Mouse (Mus musculus) activated CD4-positive, CD25-positive, alpha-beta regulatory T cell (primary cell): ENCODE measurements around the gene Ripk3. TPM values are rescaled to one million over a fixed set of nuclear protein-coding genes. Genes with fewer than 3 reads are reported as not detected.

ENCODE experiments used
- polyA plus RNA-seq, 2 experiments: library from polyadenylated mRNA; unstranded; fragments of 100-300 nt; shearing (Covaris generic); gene quantifications; one replicate each; pipeline ENCODE4 v1.2.1; 2017

Ripk3 gene
- polyA plus RNA-seq = 100 to 1,000 TPM in 1 of 2 experiments, 10 to 100 TPM in 1; 72.7 to 103 TPM

GRCm38 (mm10) chr14:55788256-55789050 lies at the start of gene Ripk3:
Gene Ripk3 (minus strand): TSS chr14:55788865.

GRCm38 (mm10) chr14:55822991-55823762 lies 34.5 kb upstream of the Ripk3 start, which contains the start of gene Nfatc4:
Gene Nfatc4 (plus strand): TSS chr14:55823144.

GRCm38 (mm10) chr14:55783958-55784235 lies 4.8 kb downstream of the Ripk3 start, which contains the start of gene Adcy4:
Gene Adcy4 (minus strand): TSS chr14:55784095.

GRCm38 (mm10) chr14:55765696-55766095 lies 23.0 kb downstream of the Ripk3 start, which contains the start of gene Ltb4r1:
Gene Ltb4r1 (plus strand): TSS chr14:55765962.

GRCm38 (mm10) chr14:55761163-55761562 lies 27.5 kb downstream of the Ripk3 start, which contains the start of gene Ltb4r2:
Gene Ltb4r2 (plus strand): TSS chr14:55761428.

GRCm38 (mm10) chr14:55758363-55758784 lies 30.3 kb downstream of the Ripk3 start, which contains the start of gene Cideb:
Gene Cideb (minus strand): TSS chr14:55758458.

GRCm38 (mm10) chr14:55745180-55745860 lies 43.3 kb downstream of the Ripk3 start, which contains the start of the genes Dhrs1 and Nop9:
Gene Dhrs1 (minus strand): TSS chr14:55745690.
Gene Nop9 (plus strand): TSS chr14:55745693.

Other genes starting within 250 kb of the Ripk3 start
- 10 to 100 TPM in 1 of 2 experiments, 1 to 10 TPM in 1; 9.6 to 27.7 TPM for gene Pck2, start 248.6 kb downstream of the Ripk3 start, polyA plus RNA-seq
- gene Dcaf11, start 228.9 kb downstream of the Ripk3 start, polyA plus RNA-seq = 100 to 1,000 TPM; 127 to 137 TPM
- 1 to 10 TPM; 2.3 to 5.0 TPM for gene A730061H03Rik, start 228.5 kb downstream of the Ripk3 start, polyA plus RNA-seq
- not detected for gene Fitm1, start 213.2 kb downstream of the Ripk3 start, polyA plus RNA-seq
- gene Psme1, start 210.7 kb downstream of the Ripk3 start, polyA plus RNA-seq = 1,000 to 10,000 TPM; 1,262 to 1,326 TPM
- 10 to 100 TPM; 29.1 to 38.6 TPM for gene Emc9, start 203.6 kb downstream of the Ripk3 start, polyA plus RNA-seq
- gene Psme2, start 197.8 kb downstream of the Ripk3 start, polyA plus RNA-seq = 1,000 to 10,000 TPM; 1,039 to 1,128 TPM
- 10 to 100 TPM; 30.5 to 62.2 TPM for gene Rnf31, start 197.2 kb downstream of the Ripk3 start, polyA plus RNA-seq
- gene Irf9, start 185.3 kb downstream of the Ripk3 start, polyA plus RNA-seq = 100 to 1,000 TPM; 169 to 197 TPM
- gene Rec8, start 170.8 kb downstream of the Ripk3 start, polyA plus RNA-seq = 1 to 10 TPM; 2.8 to 5.6 TPM
- gene Ipo4, start 152.9 kb downstream of the Ripk3 start, polyA plus RNA-seq = 10 to 100 TPM; 31.1 to 45.2 TPM
- 1 to 10 TPM; 1.6 to 2.2 TPM for gene Gm49378, start 151.0 kb downstream of the Ripk3 start, polyA plus RNA-seq
- 10 to 100 TPM; 64.4 to 75.6 TPM for gene Tm9sf1, start 145.1 kb downstream of the Ripk3 start, polyA plus RNA-seq
- 1 to 10 TPM; 1.3 to 1.6 TPM for gene Tssk4, start 138.7 kb downstream of the Ripk3 start, polyA plus RNA-seq
- gene Mdp1, start 128.4 kb downstream of the Ripk3 start, polyA plus RNA-seq = 100 to 1,000 TPM; 101 to 105 TPM
- 10 to 100 TPM; 34.4 to 55.8 TPM for gene Gmpr2, start 116.9 kb downstream of the Ripk3 start, polyA plus RNA-seq
- 100 to 1,000 TPM; 479 to 482 TPM for gene Nedd8, start 116.7 kb downstream of the Ripk3 start, polyA plus RNA-seq
- gene Tinf2, start 107.0 kb downstream of the Ripk3 start, polyA plus RNA-seq = 10 to 100 TPM; 50.8 to 60.2 TPM
- under 1 TPM; 0.32 to 0.81 TPM for gene Tgm1, start 74.9 kb downstream of the Ripk3 start, polyA plus RNA-seq
- 10 to 100 TPM; 57.8 to 79.6 TPM for gene Rabggta, start 66.6 kb downstream of the Ripk3 start, polyA plus RNA-seq
- 10 to 100 TPM; 39.5 to 63.1 TPM for gene Dhrs1, start 43.2 kb downstream of the Ripk3 start, polyA plus RNA-seq
- 10 to 100 TPM; 38.9 to 45.7 TPM for gene Nop9, start 43.2 kb downstream of the Ripk3 start, polyA plus RNA-seq
- not detected for gene Cideb, start 30.4 kb downstream of the Ripk3 start, polyA plus RNA-seq
- gene Ltb4r2, start 27.4 kb downstream of the Ripk3 start, polyA plus RNA-seq = under 1 TPM; 0.17 to 0.21 TPM
- gene Ltb4r1, start 22.9 kb downstream of the Ripk3 start, polyA plus RNA-seq = 10 to 100 TPM; 13.2 to 19.4 TPM
- under 1 TPM; 0.16 to 0.32 TPM for gene Adcy4, start 4.8 kb downstream of the Ripk3 start, polyA plus RNA-seq
- gene Nfatc4, start 34.3 kb upstream of the Ripk3 start, polyA plus RNA-seq = not detected
- under 1 TPM; 0.15 to 0.99 TPM for gene Nynrin, start 65.1 kb upstream of the Ripk3 start, polyA plus RNA-seq
- gene Cbln3, start 95.5 kb upstream of the Ripk3 start, polyA plus RNA-seq = under 1 TPM; 0.22 to 0.31 TPM
- 10 to 100 TPM; 26.8 to 67.7 TPM for gene Khnyn, start 96.1 kb upstream of the Ripk3 start, polyA plus RNA-seq
- 10 to 100 TPM; 53.9 to 72.7 TPM for gene Sdr39u1, start 111.4 kb upstream of the Ripk3 start, polyA plus RNA-seq
- gene Cma1, start 155.8 kb upstream of the Ripk3 start, polyA plus RNA-seq = not detected
- not detected for gene Cma2, start 162.1 kb upstream of the Ripk3 start, polyA plus RNA-seq
- gene Mcpt1, start 229.1 kb upstream of the Ripk3 start, polyA plus RNA-seq = under 1 TPM in 1 of 2 experiments, not detected in 1; 0.41 TPM
- not detected for gene Mcpt9, start 241.6 kb upstream of the Ripk3 start, polyA plus RNA-seq